Mouse (Mus musculus) embryonic fibroblast, embryonic 13.5 days (primary cell): ENCODE measurements around the gene Usp15.

Experiments
- CTCF ChIP-seq: IDR thresholded peaks from 2 replicates; pipeline ENCODE4 v1.5.1; 2011; ENCODE audit warnings: mild to moderate bottlenecking, control low read depth, low read length, moderate library complexity, borderline replicate concordance; ENCODE audit not compliant: insufficient read depth
- POLR2A ChIP-seq: IDR thresholded peaks from 2 replicates; pipeline ENCODE4 v1.6.1; 2011; ENCODE audit warnings: low read depth, mild to moderate bottlenecking, control low read depth, low read length, moderate library complexity

DNA sequence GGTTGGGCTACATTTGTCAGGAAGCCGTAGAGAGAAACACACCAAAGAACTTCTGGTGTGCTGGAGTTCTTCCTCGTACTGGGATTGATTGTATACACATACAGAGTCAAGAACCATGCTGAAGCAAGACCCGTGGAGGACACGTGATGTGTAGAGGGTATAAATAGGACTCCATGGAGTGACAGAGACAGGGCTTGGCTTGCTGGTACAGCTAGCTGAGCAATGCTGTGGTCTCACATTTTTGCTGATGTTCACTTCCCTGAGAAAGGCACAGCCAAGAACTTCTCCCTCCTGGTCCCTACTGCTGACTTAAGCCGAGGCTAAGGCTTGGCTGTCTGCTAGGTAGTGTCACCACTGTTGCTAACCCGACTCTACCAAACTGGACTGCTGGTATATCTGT, 136.0 kb downstream of the Usp15 start:
- no peak for TF ChIP-seq POLR2A
- no peak for TF ChIP-seq CTCF
